Mouse (Mus musculus) lung, postnatal 0 days (tissue): ENCODE results near the gene Dlx5.

Source experiments
- CTCF ChIP-seq: IDR thresholded peaks from 2 replicates; pipeline ENCODE4 v1.5.1; 2016; ENCODE audit warnings: antibody characterized with exemption, mild to moderate bottlenecking
- EP300 ChIP-seq: IDR thresholded peaks from 2 replicates; pipeline ENCODE4 v1.6.1; 2016; ENCODE audit warnings: antibody characterized with exemption, mild to moderate bottlenecking, control low read depth

DNA sequence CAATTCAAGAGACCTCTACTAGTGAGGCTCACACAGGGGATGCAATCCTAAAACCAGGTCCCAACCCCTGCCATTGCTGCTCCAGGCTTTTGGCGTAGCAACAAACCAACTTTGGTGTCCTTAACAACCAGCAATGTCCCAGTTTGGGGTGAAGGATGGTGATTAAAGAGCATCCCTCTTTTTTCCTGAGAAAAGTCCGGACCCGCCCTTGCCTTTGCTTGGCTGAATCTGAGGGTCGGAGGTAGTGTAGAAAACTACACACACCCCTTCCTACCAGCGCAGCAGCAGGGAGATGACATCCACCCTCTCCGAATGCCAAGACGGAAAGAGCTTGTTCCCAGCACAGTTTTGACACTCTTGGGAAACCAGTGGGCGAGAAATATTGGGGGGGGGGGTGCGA is 6.2 kb downstream of the Dlx5 start:
- TF ChIP-seq CTCF (no peak), EP300 (no peak)
